Mouse (Mus musculus) erythroblast, adult 5-6 weeks (primary cell): ENCODE results near the gene Zdhhc7. TPM values are rescaled to one million over a fixed set of nuclear protein-coding genes. Genes with fewer than 3 reads are reported as not detected.

Experiments
- ATAC-seq: replicated peaks from 2 replicates; pipeline ENCODE4 v1.8.0; 2016; ENCODE audit warnings: moderate number of reproducible peaks, mild to moderate bottlenecking, moderate TSS enrichment, inconsistent platforms; ENCODE audit not compliant: poor library complexity, low FRiP score, severe bottlenecking
- total RNA-seq, 2 experiments: library from RNA; stranded (forward) in 1 of 2; stranded (reverse) in 1 of 2; fragments of 150-400 nt in 1 of 2; fragments of 200-764, 138-1000 nt in 1 of 2; gene quantifications; 2 replicates each; pipeline versions ENCODE4 v1.2.3 to v1.2.4; 2015 to 2017; ENCODE audit warnings: low replicate concordance in 2 of 2

Gene Zdhhc7
- total RNA-seq, 2 experiments from 2014 or later, result 0.38 to 8.0 TPM

GRCm38 (mm10) chr8:120075347-120075746, 25.9 kb downstream of the Zdhhc7 start:
- ATAC-seq, result no peak

GRCm38 (mm10) chr8:120074516-120074915, 26.8 kb downstream of the Zdhhc7 start:
- ATAC-seq, result no peak

- ATAC-seq, result no peak
Observed at GRCm38 (mm10) chr8:120072827-120073226, 28.5 kb downstream of the Zdhhc7 start.

GRCm38 (mm10) chr8:120072259-120072658, 29.0 kb downstream of the Zdhhc7 start:
- ATAC-seq, result no peak

GRCm38 (mm10) chr8:120071684-120072083, 29.6 kb downstream of the Zdhhc7 start:
- ATAC-seq, result peak; percentile 82

- no peak for ATAC-seq
Observed at GRCm38 (mm10) chr8:120067936-120068668, 33.2 kb downstream of the Zdhhc7 start.

- no peak for ATAC-seq
Observed at GRCm38 (mm10) chr8:120066226-120066625, 35.1 kb downstream of the Zdhhc7 start.

GRCm38 (mm10) chr8:120065611-120066010, 35.7 kb downstream of the Zdhhc7 start:
- no peak for ATAC-seq

- ATAC-seq, result no peak
Observed at GRCm38 (mm10) chr8:120063326-120063725, 38.0 kb downstream of the Zdhhc7 start.

GRCm38 (mm10) chr8:120062742-120063141, 38.5 kb downstream of the Zdhhc7 start:
- ATAC-seq, result 0 out of 2 replicates have a peak, but pooled peaks have one; percentile 10

- no peak for ATAC-seq
Observed at GRCm38 (mm10) chr8:120057078-120057477, 44.2 kb downstream of the Zdhhc7 start.

- ATAC-seq, result no peak
Observed at GRCm38 (mm10) chr8:120054833-120055232, 46.4 kb downstream of the Zdhhc7 start.

- ATAC-seq, result no peak
Observed at GRCm38 (mm10) chr8:120052318-120052717, 49.0 kb downstream of the Zdhhc7 start.

- no peak for ATAC-seq
Observed at GRCm38 (mm10) chr8:120051908-120052307, 49.4 kb downstream of the Zdhhc7 start.

GRCm38 (mm10) chr8:120051006-120051405, 50.3 kb downstream of the Zdhhc7 start:
- ATAC-seq, result no peak

GRCm38 (mm10) chr8:120050376-120050775, 50.9 kb downstream of the Zdhhc7 start:
- no peak for ATAC-seq

- ATAC-seq, result no peak
Observed at GRCm38 (mm10) chr8:120049949-120050348, 51.3 kb downstream of the Zdhhc7 start.

- no peak for ATAC-seq
Observed at GRCm38 (mm10) chr8:120046258-120047020, 54.8 kb downstream of the Zdhhc7 start.

GRCm38 (mm10) chr8:120045471-120045870, 55.8 kb downstream of the Zdhhc7 start:
- ATAC-seq, result no peak

- no peak for ATAC-seq
Observed at GRCm38 (mm10) chr8:120044907-120045306, 56.4 kb downstream of the Zdhhc7 start.
